Mouse (Mus musculus) embryonic stem cell, embryonic (primary cell): ENCODE measurements at regions not wholly inside any gene's neighbourhood (a gene's known extent, or its start where the extent isn't known, plus 50 kb on each side); places are given as distances from the start of the nearest gene placed in this dataset.
"Not testable (repeated sequence)": the region's sequence is repeated elsewhere in the genome, so short reads cannot be mapped to it uniquely, and the experiment has no call there.

Experiments
- CTCF ChIA-PET, 4 experiments: fragments of 300-600 bp in 2 of 4; fragments of 350-600 bp in 2 of 4; sonication (Branson Sonifier 250); formaldehyde crosslinking; loops; one replicate each; lab custom pipeline; 2022; ENCODE audit warnings: inconsistent platforms in 2 of 4; lab: Charles Lee
- POLR2A ChIA-PET, 4 experiments: fragments of 300-600 bp in 2 of 4; fragments of 350-600 bp in 2 of 4; sonication (Branson Sonifier 250); formaldehyde crosslinking; loops; one replicate each; lab custom pipeline; 2022; ENCODE audit warnings: antibody characterized with exemption in 4 of 4, inconsistent platforms in 1 of 4; lab: Charles Lee

- POLR2A ChIA-PET, CTCF ChIA-PET: not testable (repeated sequence)
Measured at GRCm38 (mm10) chr1:23316288-23316687, 81.3 kb downstream of the Ogfrl1 start.

GRCm38 (mm10) chr1:23314863-23315262 is 82.7 kb downstream of the Ogfrl1 start:
- POLR2A ChIA-PET: interaction anchor here in 1 of 4 experiments (0.6 kb wide), 1 partner anchor 40 kb away, joined by 7 read pairs; no protein-coding TSS in a partner anchor
- CTCF ChIA-PET: not testable (repeated sequence)

- ChIA-PET POLR2A (no interaction called here), CTCF (no interaction called here)
Measured at GRCm38 (mm10) chr1:23292718-23293117, 104.9 kb downstream of the Ogfrl1 start.

GRCm38 (mm10) chr1:23286741-23287140 is 110.8 kb downstream of the Ogfrl1 start:
- ChIA-PET POLR2A (interaction anchor here in 2 of 4 experiments (0.8 to 1.4 kb wide), 2 partner anchors 30 to 31 kb away, joined by 3 to 6 read pairs; no protein-coding TSS in a partner anchor), CTCF (interaction anchor here in 2 of 4 experiments (0.6 to 1.0 kb wide), 4 partner anchors 30 to 680 kb away, joined by 3 to 5 read pairs (median 4); no protein-coding TSS in a partner anchor)

- ChIA-PET POLR2A (interaction anchor here in 1 of 4 experiments (0.5 kb wide), 1 partner anchor 62 kb away, joined by 6 read pairs; no protein-coding TSS in a partner anchor), CTCF (no interaction called here)
Measured at GRCm38 (mm10) chr1:23282870-23283219, 114.7 kb downstream of the Ogfrl1 start.

- CTCF ChIA-PET: no interaction called here
- POLR2A ChIA-PET: no interaction called here
Measured at GRCm38 (mm10) chr1:23282215-23282869, 115.2 kb downstream of the Ogfrl1 start.

- ChIA-PET POLR2A (interaction anchor here in 1 of 4 experiments (1.0 to 1.3 kb wide), 2 partner anchors 8 to 24 kb away, joined by 3 to 6 read pairs; no protein-coding TSS in a partner anchor), CTCF (no interaction called here)
Measured at GRCm38 (mm10) chr1:23279827-23280226, 117.7 kb downstream of the Ogfrl1 start.

- ChIA-PET POLR2A (interaction anchor here in 2 of 4 experiments (1.2 to 2.6 kb wide), 3 partner anchors 8 to 17 kb away, joined by 3 to 9 read pairs (median 3); no protein-coding TSS in a partner anchor), CTCF (no interaction called here)
Measured at GRCm38 (mm10) chr1:23272077-23272476, 125.5 kb downstream of the Ogfrl1 start.

GRCm38 (mm10) chr1:23270910-23271822 is 126.4 kb downstream of the Ogfrl1 start:
- ChIA-PET POLR2A (interaction anchor here (0.5 to 2.6 kb wide), 7 partner anchors 9 to 94 kb away, joined by 3 to 9 read pairs (median 3); no protein-coding TSS in a partner anchor), CTCF (interaction anchor here in 1 of 4 experiments (0.7 kb wide), 2 partner anchors 583 to 1424 kb away, joined by 3 to 4 read pairs; no protein-coding TSS in a partner anchor)

GRCm38 (mm10) chr1:23268062-23268461 is 129.5 kb downstream of the Ogfrl1 start:
- ChIA-PET POLR2A (interaction anchor here in 2 of 4 experiments (0.6 to 3.5 kb wide), 3 partner anchors 11 to 840 kb away, joined by 3 to 14 read pairs (median 3); no protein-coding TSS in a partner anchor), CTCF (no interaction called here)

- POLR2A ChIA-PET: interaction anchor here in 1 of 4 experiments (3.5 kb wide), 1 partner anchor 9 kb away, joined by 14 read pairs; no protein-coding TSS in a partner anchor
- CTCF ChIA-PET: no interaction called here
Measured at GRCm38 (mm10) chr1:23265556-23266232, 131.9 kb downstream of the Ogfrl1 start.

GRCm38 (mm10) chr1:23264251-23264650 is 133.3 kb downstream of the Ogfrl1 start:
- ChIA-PET CTCF (no interaction called here), POLR2A (no interaction called here)

- ChIA-PET POLR2A (no interaction called here), CTCF (no interaction called here)
Measured at GRCm38 (mm10) chr1:23263798-23264197, 133.8 kb downstream of the Ogfrl1 start.

- ChIA-PET POLR2A (interaction anchor here in 2 of 4 experiments (0.7 kb wide), 2 partner anchors 9 to 69 kb away, joined by 3 to 4 read pairs; no protein-coding TSS in a partner anchor), CTCF (no interaction called here)
Measured at GRCm38 (mm10) chr1:23261652-23262051, 135.9 kb downstream of the Ogfrl1 start.

- CTCF ChIA-PET: interaction anchor here in 1 of 4 experiments (1.3 kb wide), 1 partner anchor 29 kb away, joined by 4 read pairs; no protein-coding TSS in a partner anchor
Measured at GRCm38 (mm10) chr1:23257306-23257895, 140.2 kb downstream of the Ogfrl1 start.

GRCm38 (mm10) chr1:23256630-23257001 is 141.0 kb downstream of the Ogfrl1 start:
- POLR2A ChIA-PET: interaction anchor here in 3 of 4 experiments (0.6 to 2.4 kb wide), 18 partner anchors 9 to 844 kb away, joined by 3 to 14 read pairs (median 5); partner anchors contain the start of gene Fam135a (in 1 of the 3)
- CTCF ChIA-PET: interaction anchor here in 1 of 4 experiments (1.3 kb wide), 1 partner anchor 30 kb away, joined by 4 read pairs; no protein-coding TSS in a partner anchor

More at GRCm38 (mm10) chr1:23257306-23257895, 140.2 kb downstream of the Ogfrl1 start:
- POLR2A ChIA-PET: interaction anchor here in 3 of 4 experiments (0.6 to 2.4 kb wide), 8 partner anchors 10 to 126 kb away, joined by 3 to 14 read pairs (median 8); no protein-coding TSS in a partner anchor

- CTCF ChIA-PET: interaction anchor here in 1 of 4 experiments (1.3 kb wide), 1 partner anchor 31 kb away, joined by 4 read pairs; no protein-coding TSS in a partner anchor
- POLR2A ChIA-PET: interaction anchor here in 3 of 4 experiments (0.6 to 2.4 kb wide), 23 partner anchors 8 to 844 kb away, joined by 3 to 14 read pairs (median 3); partner anchors contain the start of gene Fam135a (in 2 of the 3)
Measured at GRCm38 (mm10) chr1:23255925-23256629, 141.5 kb downstream of the Ogfrl1 start.
